Mouse (Mus musculus) myocyte (in vitro differentiated cells): ENCODE results near the gene Ttl.

Source experiments
- CEBPB ChIP-seq: IDR thresholded peaks from 2 replicates; pipeline ENCODE4 v1.6.1; 2011; ENCODE audit warnings: mild to moderate bottlenecking, moderate library complexity; ENCODE audit not compliant: poor library complexity, insufficient read depth, severe bottlenecking
- E2F4 ChIP-seq: IDR thresholded peaks from one replicate; pipeline ENCODE4 v1.6.1; 2011; ENCODE audit warnings: mild to moderate bottlenecking, control low read depth, moderate library complexity; ENCODE audit not compliant: insufficient read depth
- MAX ChIP-seq: IDR thresholded peaks from one replicate; pipeline ENCODE4 v1.6.1; 2011; ENCODE audit warnings: low read depth, mild to moderate bottlenecking, control low read depth
- MYOD1 ChIP-seq, 3 experiments: IDR thresholded peaks; one replicate each; pipeline ENCODE4 v1.6.1; 2011; ENCODE audit warnings: control low read depth in 2 of 3, low read depth in 2 of 3, mild to moderate bottlenecking in 2 of 3, moderate library complexity in 1 of 3; ENCODE audit not compliant: insufficient read length in 2 of 3, control insufficient read depth in 1 of 3
- MYOG ChIP-seq, 3 experiments: IDR thresholded peaks; one replicate each; pipeline ENCODE4 v1.6.1; 2011; ENCODE audit warnings: control low read depth in 2 of 3, low read depth in 2 of 3, mild to moderate bottlenecking in 2 of 3; ENCODE audit not compliant: insufficient read length in 2 of 3, control insufficient read depth in 1 of 3, insufficient read depth in 1 of 3
- POLR2A ChIP-seq: IDR thresholded peaks from one replicate; pipeline ENCODE4 v1.6.1; 2011; ENCODE audit warnings: low read depth, mild to moderate bottlenecking, control low read depth, moderate library complexity; ENCODE audit not compliant: insufficient read length
- POLR2AphosphoS2 ChIP-seq: IDR thresholded peaks from one replicate; pipeline ENCODE4 v1.6.1; 2011; ENCODE audit warnings: low read depth, control low read depth; ENCODE audit not compliant: insufficient read length
- SRF ChIP-seq: IDR thresholded peaks from one replicate; pipeline ENCODE4 v1.6.1; 2011; ENCODE audit warnings: low read depth; ENCODE audit not compliant: control insufficient read depth, insufficient read length
- TCF12 ChIP-seq: IDR thresholded peaks from one replicate; pipeline ENCODE4 v1.6.1; 2011; ENCODE audit warnings: mild to moderate bottlenecking, control low read depth; ENCODE audit not compliant: poor library complexity, insufficient read depth, severe bottlenecking
- USF1 ChIP-seq: IDR thresholded peaks from one replicate; pipeline ENCODE4 v1.6.1; 2011; ENCODE audit warnings: low read depth, mild to moderate bottlenecking, control low read depth, moderate library complexity

GRCm38 (mm10) chr2:129121986-129122385, 56.2 kb downstream of the Ttl start:
- no peak for TF ChIP-seq POLR2A
- no peak for TF ChIP-seq MAX
- TF ChIP-seq MYOD1 (IDR thresholded peaks at IDR 0.05; ENCODE audit: control insufficient read depth in 1 of 3, insufficient read length in 2 of 3, low read depth in 2 of 3) = no peak
- TF ChIP-seq TCF12 = no peak
- no peak for TF ChIP-seq CEBPB
- TF ChIP-seq MYOG (IDR thresholded peaks at IDR 0.05; ENCODE audit: control insufficient read depth in 1 of 3, insufficient read depth in 1 of 3, insufficient read length in 2 of 3, low read depth in 2 of 3) = no peak
- no peak for TF ChIP-seq USF1
- TF ChIP-seq POLR2AphosphoS2 = no peak
- no peak for TF ChIP-seq E2F4
- TF ChIP-seq SRF = no peak
